Mouse (Mus musculus): ENCODE measurements around the gene Cops2. TPM values are rescaled to one million over a fixed set of nuclear protein-coding genes. Genes with fewer than 3 reads are reported as not detected.

The Cops2 gene
- polyA plus RNA-seq, 1 experiment from 2014 or later: 77.2 TPM

DNA sequence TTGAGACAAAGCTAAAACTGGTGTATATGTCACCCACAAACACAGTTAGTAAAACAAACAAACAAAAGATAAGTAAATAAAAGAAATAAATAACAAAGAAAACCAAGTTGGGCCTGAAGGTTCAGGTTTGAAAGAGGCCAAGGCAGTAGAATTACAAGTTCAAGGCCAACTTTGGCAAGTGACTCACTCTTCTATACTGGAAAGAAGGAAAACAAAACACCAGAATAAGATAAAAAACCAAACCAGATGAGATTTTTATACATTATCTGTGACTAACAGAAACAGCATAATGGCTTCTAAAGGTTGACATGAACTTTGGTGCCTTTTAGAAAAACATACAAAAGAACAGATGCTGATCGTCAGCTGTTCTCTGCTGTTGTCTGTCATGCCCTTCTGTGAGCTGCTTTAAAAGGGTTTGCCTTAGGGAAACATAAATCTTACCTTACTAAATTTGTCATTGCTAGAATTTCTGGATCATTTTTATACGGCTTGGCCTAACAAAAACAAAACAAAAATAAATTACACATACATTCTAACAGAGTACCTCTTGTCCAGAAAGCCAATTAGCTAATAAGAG, 20.1 kb downstream of the Cops2 start:
- Histone ChIP-seq H3K4me1 (ENCODE audit: control insufficient read depth, insufficient read depth, low read length) (no peaks in the 10 kb centered on the region), H3K4me3 (ENCODE audit: low read depth, low read length) (no peak overlapping the region), H3K4me2 (ENCODE audit: low read length) (no peak overlapping the region), H3K27ac (ENCODE audit: low read depth, low read length) (no peak overlapping the region), H3K27me3 (replicated peaks; ENCODE audit: control insufficient read depth, insufficient read depth, low read length) (no peaks in the 10 kb centered on the region), H3K9me3 (replicated peaks; ENCODE audit: control insufficient read depth, low read length) (no peaks in the 10 kb centered on the region), H3K36me3 (ENCODE audit: control insufficient read depth, insufficient read depth, low read length) (peaks cover 73% of the 10 kb centered on the region), H3K9ac (ENCODE audit: low read length) (no peak overlapping the region)
- 87% methylated on average over 2 of the region's 2 CpGs for WGBS
- no peak for ATAC-seq
- no peak for DNase-seq (ENCODE audit: low spot score)

DNA sequence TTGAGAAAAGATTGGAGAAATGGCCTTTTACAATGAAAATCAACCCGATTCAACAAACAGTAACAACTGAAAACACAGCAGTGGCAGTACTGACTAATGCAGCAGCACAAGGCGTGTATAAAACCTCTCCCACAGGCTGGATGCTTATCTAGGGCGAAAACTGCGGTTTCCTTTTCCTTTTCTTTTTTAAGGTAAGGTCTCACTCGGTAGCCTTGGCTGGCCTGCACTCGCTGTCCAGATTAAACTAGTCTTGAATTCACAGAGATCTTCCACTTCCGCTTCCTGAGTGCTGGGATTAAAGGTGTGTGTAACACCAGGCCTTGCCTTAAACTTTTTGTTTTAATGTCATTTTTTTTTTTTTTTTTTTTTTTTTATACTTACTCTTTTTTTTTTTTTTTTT, 20.8 kb downstream of the Cops2 start:
- Histone ChIP-seq H3K4me3 (ENCODE audit: low read depth, low read length) (no peak overlapping the region), H3K27me3 (replicated peaks; ENCODE audit: control insufficient read depth, insufficient read depth, low read length) (no peaks in the 10 kb centered on the region), H3K9ac (ENCODE audit: low read length) (no peak overlapping the region), H3K27ac (ENCODE audit: low read depth, low read length) (no peak overlapping the region), H3K36me3 (ENCODE audit: control insufficient read depth, insufficient read depth, low read length) (peaks cover 73% of the 10 kb centered on the region), H3K9me3 (replicated peaks; ENCODE audit: control insufficient read depth, low read length) (no peaks in the 10 kb centered on the region), H3K4me1 (ENCODE audit: control insufficient read depth, insufficient read depth, low read length) (no peaks in the 10 kb centered on the region), H3K4me2 (ENCODE audit: low read length) (no peak overlapping the region)
- ATAC-seq (no peak), DNase-seq (ENCODE audit: low spot score) (no peak)
- WGBS: 92% methylated on average over 7 of the region's 7 CpGs

DNA sequence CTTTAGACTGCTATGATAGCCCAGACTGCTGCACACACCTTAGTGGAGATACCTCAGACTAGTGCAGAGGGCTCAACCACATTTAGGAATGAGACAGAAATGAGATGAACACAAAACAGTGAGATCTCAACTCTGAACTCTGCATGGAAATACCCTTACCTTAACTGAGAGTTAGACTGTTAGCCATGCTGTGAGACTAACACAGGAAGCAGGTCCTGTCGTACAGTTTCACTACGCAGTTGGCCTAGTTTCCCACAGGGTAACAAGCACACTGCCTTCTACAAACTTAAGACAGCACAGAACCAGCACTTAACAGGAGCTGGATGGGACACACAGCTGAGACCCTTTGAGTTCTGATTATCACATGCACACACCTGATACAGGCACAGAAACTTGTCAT, 29.0 kb downstream of the Cops2 start:
- Histone ChIP-seq H3K4me3 (ENCODE audit: low read depth, low read length) (no peak overlapping the region), H3K4me2 (ENCODE audit: low read length) (no peak overlapping the region), H3K27me3 (replicated peaks; ENCODE audit: control insufficient read depth, insufficient read depth, low read length) (no peaks in the 10 kb centered on the region), H3K27ac (ENCODE audit: low read depth, low read length) (no peak overlapping the region), H3K4me1 (ENCODE audit: control insufficient read depth, insufficient read depth, low read length) (no peaks in the 10 kb centered on the region), H3K9me3 (replicated peaks; ENCODE audit: control insufficient read depth, low read length) (no peaks in the 10 kb centered on the region), H3K9ac (ENCODE audit: low read length) (no peak overlapping the region), H3K36me3 (ENCODE audit: control insufficient read depth, insufficient read depth, low read length) (peaks cover 50% of the 10 kb centered on the region)
- DNase-seq (ENCODE audit: low spot score): no peak
- ATAC-seq: no peak
- 97% methylated on average over 2 of the region's 2 CpGs for WGBS

GRCm38 (mm10) chr2:125827898-125828297, 31.0 kb downstream of the Cops2 start:
- H3K27me3 ChIP-seq (replicated peaks; ENCODE audit: control insufficient read depth, insufficient read depth, low read length): no peaks in the 10 kb centered on the region
- H3K4me2 ChIP-seq (ENCODE audit: low read length): no peak overlapping the region
- ATAC-seq (no peak), DNase-seq (ENCODE audit: low spot score) (no peak)
- H3K36me3 ChIP-seq (ENCODE audit: control insufficient read depth, insufficient read depth, low read length): peaks cover 31% of the 10 kb centered on the region
- no peaks in the 10 kb centered on the region for H3K4me1 ChIP-seq (ENCODE audit: control insufficient read depth, insufficient read depth, low read length)
- H3K27ac ChIP-seq (ENCODE audit: low read depth, low read length): no peak overlapping the region
- no peaks in the 10 kb centered on the region for H3K9me3 ChIP-seq (replicated peaks; ENCODE audit: control insufficient read depth, low read length)
- no peak overlapping the region for H3K9ac ChIP-seq (ENCODE audit: low read length)
- H3K4me3 ChIP-seq (ENCODE audit: low read depth, low read length): no peak overlapping the region
- 87% methylated on average over 4 of the region's 4 CpGs for WGBS

DNA sequence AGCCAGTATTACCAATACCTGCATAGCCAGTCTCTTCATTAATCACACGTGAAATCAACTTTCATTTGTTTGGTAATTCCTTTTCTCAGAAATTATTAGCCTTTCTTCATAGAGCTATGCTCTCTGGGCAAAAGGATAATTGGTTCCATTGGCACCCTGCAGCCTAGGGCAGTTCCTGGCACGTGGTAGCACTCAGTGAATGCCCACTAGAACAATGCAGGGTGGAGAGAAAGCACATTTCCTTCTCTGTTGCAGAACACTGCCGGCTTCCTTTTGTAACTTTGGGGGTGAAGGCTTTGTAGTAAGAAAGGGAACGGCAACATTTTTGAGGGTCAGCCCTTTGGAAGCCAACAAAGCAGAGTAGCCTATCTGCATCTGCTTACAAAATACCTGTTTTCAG, 32.7 kb downstream of the Cops2 start:
- 20% methylated on average over 4 of the region's 4 CpGs for WGBS
- no peaks in the 10 kb centered on the region for H3K4me1 ChIP-seq (ENCODE audit: control insufficient read depth, insufficient read depth, low read length)
- no peaks in the 10 kb centered on the region for H3K9me3 ChIP-seq (replicated peaks; ENCODE audit: control insufficient read depth, low read length)
- DNase-seq (ENCODE audit: low spot score): no peak
- H3K9ac ChIP-seq (ENCODE audit: low read length): no peak overlapping the region
- no peak overlapping the region for H3K4me2 ChIP-seq (ENCODE audit: low read length)
- H3K27ac ChIP-seq (ENCODE audit: low read depth, low read length): no peak overlapping the region
- no peak overlapping the region for H3K4me3 ChIP-seq (ENCODE audit: low read depth, low read length)
- no peak for ATAC-seq
- peaks cover 15% of the 10 kb centered on the region for H3K36me3 ChIP-seq (ENCODE audit: control insufficient read depth, insufficient read depth, low read length)
- H3K27me3 ChIP-seq (replicated peaks; ENCODE audit: control insufficient read depth, insufficient read depth, low read length): no peaks in the 10 kb centered on the region

- Histone ChIP-seq H3K4me3 (ENCODE audit: low read depth, low read length) (no peak overlapping the region), H3K9me3 (replicated peaks; ENCODE audit: control insufficient read depth, low read length) (no peaks in the 10 kb centered on the region), H3K4me1 (ENCODE audit: control insufficient read depth, insufficient read depth, low read length) (no peaks in the 10 kb centered on the region), H3K27me3 (replicated peaks; ENCODE audit: control insufficient read depth, insufficient read depth, low read length) (no peaks in the 10 kb centered on the region), H3K36me3 (ENCODE audit: control insufficient read depth, insufficient read depth, low read length) (no peaks in the 10 kb centered on the region), H3K27ac (ENCODE audit: low read depth, low read length) (no peak overlapping the region), H3K9ac (ENCODE audit: low read length) (no peak overlapping the region), H3K4me2 (ENCODE audit: low read length) (no peak overlapping the region)
- no peak for ATAC-seq
- WGBS: 86% methylated on average over 4 of the region's 4 CpGs
- no peak for DNase-seq (ENCODE audit: low spot score)
These were observed 38.5 kb downstream of the Cops2 start for GRCm38 (mm10) chr2:125820397-125820796.

- no peaks in the 10 kb centered on the region for H3K4me1 ChIP-seq (ENCODE audit: control insufficient read depth, insufficient read depth, low read length)
- DNase-seq (ENCODE audit: low spot score): no peak
- no peak overlapping the region for H3K4me2 ChIP-seq (ENCODE audit: low read length)
- 78% methylated on average over 9 of the region's 9 CpGs for WGBS
- no peaks in the 10 kb centered on the region for H3K9me3 ChIP-seq (replicated peaks; ENCODE audit: control insufficient read depth, low read length)
- ATAC-seq: no peak
- H3K27me3 ChIP-seq (replicated peaks; ENCODE audit: control insufficient read depth, insufficient read depth, low read length): no peaks in the 10 kb centered on the region
- no peak overlapping the region for H3K4me3 ChIP-seq (ENCODE audit: low read depth, low read length)
- H3K27ac ChIP-seq (ENCODE audit: low read depth, low read length): no peak overlapping the region
- H3K36me3 ChIP-seq (ENCODE audit: control insufficient read depth, insufficient read depth, low read length): no peaks in the 10 kb centered on the region
- H3K9ac ChIP-seq (ENCODE audit: low read length): no peak overlapping the region
These were observed 44.9 kb downstream of the Cops2 start for GRCm38 (mm10) chr2:125813972-125814595.

DNA sequence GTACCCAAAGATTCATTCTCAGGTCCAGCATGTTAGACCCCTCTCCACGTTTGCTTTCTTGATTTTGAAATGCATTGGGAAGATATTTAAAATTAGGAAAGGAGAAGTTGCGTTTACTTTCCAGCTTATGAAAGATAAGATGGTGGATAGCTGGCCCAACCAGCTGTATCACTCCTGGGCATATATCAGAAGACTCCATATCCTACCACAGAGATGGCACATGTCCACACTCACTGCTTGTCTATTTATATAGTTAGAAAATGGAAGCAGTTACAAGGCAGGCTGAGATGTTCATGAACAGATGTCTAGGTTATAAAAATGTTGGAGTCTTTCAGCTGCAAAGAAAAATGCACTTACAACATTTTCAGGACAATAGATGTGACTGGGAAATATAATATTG, 47.6 kb downstream of the Cops2 start:
- no peaks in the 10 kb centered on the region for H3K27me3 ChIP-seq (replicated peaks; ENCODE audit: control insufficient read depth, insufficient read depth, low read length)
- DNase-seq (ENCODE audit: low spot score): no peak
- H3K4me2 ChIP-seq (ENCODE audit: low read length): no peak overlapping the region
- no peak for ATAC-seq
- H3K9ac ChIP-seq (ENCODE audit: low read length): no peak overlapping the region
- H3K9me3 ChIP-seq (replicated peaks; ENCODE audit: control insufficient read depth, low read length): no peaks in the 10 kb centered on the region
- no peak overlapping the region for H3K4me3 ChIP-seq (ENCODE audit: low read depth, low read length)
- H3K27ac ChIP-seq (ENCODE audit: low read depth, low read length): no peak overlapping the region
- H3K4me1 ChIP-seq (ENCODE audit: control insufficient read depth, insufficient read depth, low read length): no peaks in the 10 kb centered on the region
- H3K36me3 ChIP-seq (ENCODE audit: control insufficient read depth, insufficient read depth, low read length): no peaks in the 10 kb centered on the region
- WGBS: 93% methylated on average over 2 of the region's 2 CpGs

- H3K9me3 ChIP-seq (replicated peaks; ENCODE audit: control insufficient read depth, low read length): no peaks in the 10 kb centered on the region
- H3K4me1 ChIP-seq (ENCODE audit: control insufficient read depth, insufficient read depth, low read length): no peaks in the 10 kb centered on the region
- H3K27me3 ChIP-seq (replicated peaks; ENCODE audit: control insufficient read depth, insufficient read depth, low read length): no peaks in the 10 kb centered on the region
- no peak overlapping the region for H3K4me2 ChIP-seq (ENCODE audit: low read length)
- H3K27ac ChIP-seq (ENCODE audit: low read depth, low read length): no peak overlapping the region
- no peak for DNase-seq (ENCODE audit: low spot score)
- no peak overlapping the region for H3K4me3 ChIP-seq (ENCODE audit: low read depth, low read length)
- ATAC-seq: no peak
- H3K36me3 ChIP-seq (ENCODE audit: control insufficient read depth, insufficient read depth, low read length): no peaks in the 10 kb centered on the region
- 54% methylated on average over 7 of the region's 7 CpGs for WGBS
- H3K9ac ChIP-seq (ENCODE audit: low read length): no peak overlapping the region
These were observed 49.4 kb downstream of the Cops2 start for GRCm38 (mm10) chr2:125809551-125809950.
